Mouse (Mus musculus) bone marrow, adult 2 months (tissue): ENCODE results near the gene Tcte2.

Experiments
- CTCF ChIP-seq: fragments of 200-500 bp; IDR thresholded peaks from 2 replicates; pipeline ENCODE4 v1.5.1; 2011; ENCODE audit warnings: low read length, control low read depth; ENCODE audit not compliant: control insufficient read depth, insufficient read depth
- POLR2A ChIP-seq: fragments of 200-500 bp; IDR thresholded peaks from 2 replicates; pipeline ENCODE4 v1.6.1; 2011; ENCODE audit warnings: low read depth, mild to moderate bottlenecking, control low read depth, low read length, borderline replicate concordance; ENCODE audit not compliant: control insufficient read depth

DNA sequence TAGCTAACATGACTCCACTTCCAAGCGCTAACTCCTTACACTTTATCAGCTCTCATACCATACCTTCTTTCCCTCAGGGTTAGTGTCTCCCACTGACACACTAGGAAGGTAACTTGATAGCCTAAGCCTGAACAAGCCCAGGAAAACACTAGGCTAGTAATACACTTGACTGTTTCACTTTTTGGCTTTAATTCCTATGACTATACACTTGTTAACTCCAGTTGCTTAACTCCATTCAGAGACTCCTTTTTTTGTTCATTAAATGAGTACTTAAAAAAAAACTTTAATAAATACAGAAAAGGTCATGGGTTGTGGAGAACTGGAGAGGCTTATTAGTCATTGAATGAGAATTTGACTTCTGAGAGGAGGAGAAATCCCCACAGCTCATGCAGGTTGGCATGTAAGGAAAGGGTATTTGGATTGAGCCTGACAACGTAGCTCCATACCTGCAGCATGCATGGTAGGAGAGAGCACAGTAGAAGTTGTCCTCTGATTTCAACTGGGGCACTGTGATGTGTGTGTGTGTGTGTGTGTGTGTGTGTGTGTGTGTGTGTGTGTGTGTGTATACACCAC, 41.3 kb upstream of the Tcte2 start:
- TF ChIP-seq CTCF (no peak), POLR2A (no peak)
